21 mouse cellular contexts compared by ENCODE assay signal in genomic region chr11:80170351-80170750, GRCm38 (mm10). TPM values are rescaled to one million over a fixed set of nuclear protein-coding genes. Genes with fewer than 3 reads are reported as not detected.
DNase-seq lines count a peak whose midpoint lies in the region; ATAC-seq and TF ChIP-seq lines count a peak whose summit lies in the region.
"Had no signal": no experiment of that assay in that cellular context is flagged by ENCODE, and none has a peak within 500 bp of the region (broad histone marks: within the 10 kb centered on the region; RNA-seq: fewer than 3 reads in every experiment).

No protein-coding gene starts in this region.

- no peaks in the 10 kb centered on the region for H3K9me3 ChIP-seq in heart, postnatal 0 days (replicated peaks; ENCODE audit: control insufficient read depth, low read length)
- H3K9me3 ChIP-seq in liver, postnatal 0 days (ENCODE audit: low read length), result no peaks in the 10 kb centered on the region
- no peaks in the 10 kb centered on the region for H3K9me3 ChIP-seq in midbrain, embryonic 13.5 days
- H3K9me3 ChIP-seq: embryonic facial prominence, embryonic 10.5 days; forebrain, embryonic 10.5 days; heart, embryonic 13.5 days; hindbrain, embryonic 10.5 days had no signal

- TF ChIP-seq EP300 in heart, postnatal 0 days (IDR thresholded peaks at IDR 0.05; ENCODE audit: low read depth), result no peak
- TF ChIP-seq EP300 in liver, postnatal 0 days (IDR thresholded peaks at IDR 0.05; ENCODE audit: low read depth), result no peak

- TF ChIP-seq POLR2A in bone marrow macrophage, adult 2 months (IDR thresholded peaks at IDR 0.05; ENCODE audit: borderline replicate concordance, low read depth, low read length), result no peak
- no peak for TF ChIP-seq POLR2A in thymus, adult 2 months (IDR thresholded peaks at IDR 0.05; ENCODE audit: control insufficient read depth, extremely low read depth, insufficient read depth, low read length, poor library complexity)

- H3K4me3 ChIP-seq in heart, postnatal 0 days (ENCODE audit: low read depth, low read length), result no peak overlapping the region
- no peak overlapping the region for H3K4me3 ChIP-seq in liver, postnatal 0 days (ENCODE audit: low read depth, low read length)
- H3K4me3 ChIP-seq in bone marrow macrophage, adult 2 months (ENCODE audit: insufficient read depth, low read length), result no peak overlapping the region
- H3K4me3 ChIP-seq in midbrain, embryonic 13.5 days (replicated peaks), result no peak overlapping the region
- H3K4me3 ChIP-seq in thymus, adult 2 months (ENCODE audit: control insufficient read depth, insufficient read depth, low read length), result no peak overlapping the region
- H3K4me3 ChIP-seq: embryonic facial prominence, embryonic 10.5 days; erythroblast, embryonic 14.5 days; forebrain, embryonic 10.5 days; heart, embryonic 13.5 days; hindbrain, embryonic 10.5 days had no signal

- H3K27ac ChIP-seq in heart, postnatal 0 days (ENCODE audit: low read depth), result no peak overlapping the region
- H3K27ac ChIP-seq in liver, postnatal 0 days (ENCODE audit: low read depth), result 0 out of 2 replicates have a peak overlapping the region, but pooled peaks have one; percentile 30
- H3K27ac ChIP-seq in bone marrow macrophage, adult 2 months (ENCODE audit: insufficient read depth, low read depth, low read length), result peak overlapping the region; percentile 99
- no peak overlapping the region for H3K27ac ChIP-seq in midbrain, embryonic 13.5 days
- no peak overlapping the region for H3K27ac ChIP-seq in thymus, adult 2 months (ENCODE audit: control insufficient read depth, insufficient read depth, low read length)
- H3K27ac ChIP-seq: embryonic facial prominence, embryonic 10.5 days; forebrain, embryonic 10.5 days; heart, embryonic 13.5 days; hindbrain, embryonic 10.5 days; hindbrain, embryonic 14.5 days had no signal

- WGBS in heart, postnatal 0 days, result 43% methylated on average over 5 of the region's 5 CpGs
- 52% methylated on average over 5 of the region's 5 CpGs for WGBS in liver, postnatal 0 days (ENCODE audit: insufficient replicate concordance)
- 77% methylated on average over 5 of the region's 5 CpGs for WGBS in midbrain, embryonic 13.5 days
- WGBS in thymus, adult 2 months, result 81% methylated on average over 5 of the region's 5 CpGs

- no peaks in the 10 kb centered on the region for H3K4me1 ChIP-seq in heart, postnatal 0 days (ENCODE audit: control insufficient read depth, insufficient read depth)
- H3K4me1 ChIP-seq in liver, postnatal 0 days (ENCODE audit: insufficient read depth), result peaks cover 21% of the 10 kb centered on the region
- peaks cover 74% of the 10 kb centered on the region for H3K4me1 ChIP-seq in bone marrow macrophage, adult 2 months (ENCODE audit: control insufficient read depth, insufficient read depth, low read length)
- no peaks in the 10 kb centered on the region for H3K4me1 ChIP-seq in midbrain, embryonic 13.5 days (replicated peaks)
- no peaks in the 10 kb centered on the region for H3K4me1 ChIP-seq in thymus, adult 2 months (replicated peaks; ENCODE audit: control insufficient read depth, insufficient read depth, low read length)
- H3K4me1 ChIP-seq: forebrain, embryonic 10.5 days; heart, embryonic 13.5 days; hindbrain, embryonic 10.5 days had no signal

- no peaks in the 10 kb centered on the region for H3K36me3 ChIP-seq in heart, postnatal 0 days (replicated peaks; ENCODE audit: control insufficient read depth, insufficient read depth, low read length)
- peaks cover 10% of the 10 kb centered on the region for H3K36me3 ChIP-seq in liver, postnatal 0 days (replicated peaks; ENCODE audit: insufficient read depth, low read length)
- no peaks in the 10 kb centered on the region for H3K36me3 ChIP-seq in midbrain, embryonic 13.5 days
- H3K36me3 ChIP-seq in thymus, adult 2 months (ENCODE audit: control insufficient read depth, insufficient read depth, low read length), result no peaks in the 10 kb centered on the region
- H3K36me3 ChIP-seq: embryonic facial prominence, embryonic 10.5 days; forebrain, embryonic 10.5 days; G1E; heart, embryonic 13.5 days; hindbrain, embryonic 10.5 days had no signal

- TF ChIP-seq CTCF in heart, postnatal 0 days (IDR thresholded peaks at IDR 0.05; ENCODE audit: low read depth), result no peak
- no peak for TF ChIP-seq CTCF in liver, postnatal 0 days (IDR thresholded peaks at IDR 0.05; ENCODE audit: low read depth)
- TF ChIP-seq CTCF in bone marrow macrophage, adult 2 months (IDR thresholded peaks at IDR 0.05; ENCODE audit: low read depth, low read length), result no peak
- TF ChIP-seq CTCF in thymus, adult 2 months (IDR thresholded peaks at IDR 0.05; ENCODE audit: borderline replicate concordance, control insufficient read depth, extremely low read depth, insufficient read depth, low read length, poor library complexity), result no peak

- no peak overlapping the region for H3K4me2 ChIP-seq in heart, postnatal 0 days (ENCODE audit: low read depth, low read length)
- H3K4me2 ChIP-seq in liver, postnatal 0 days (ENCODE audit: low read depth, low read length), result no peak overlapping the region
- no peak overlapping the region for H3K4me2 ChIP-seq in midbrain, embryonic 13.5 days (replicated peaks)
- H3K4me2 ChIP-seq: heart, embryonic 13.5 days; hindbrain, embryonic 14.5 days had no signal

- no peak overlapping the region for H3K9ac ChIP-seq in heart, postnatal 0 days (replicated peaks; ENCODE audit: low read depth, low read length)
- H3K9ac ChIP-seq in liver, postnatal 0 days (replicated peaks), result no peak overlapping the region
- H3K9ac ChIP-seq in midbrain, embryonic 13.5 days (replicated peaks), result no peak overlapping the region
- H3K9ac ChIP-seq: heart, embryonic 13.5 days; hindbrain, embryonic 14.5 days had no signal

- peak; percentile 44; the same call in 1 of the 2 replicates for ATAC-seq in heart, postnatal 0 days (ENCODE audit: insufficient read depth, low read depth)
- ATAC-seq in liver, postnatal 0 days, result no peak
- ATAC-seq in erythroblast, adult 5-6 weeks (replicated peaks; ENCODE audit: low FRiP score, poor library complexity, severe bottlenecking), result 0 out of 2 replicates have a peak, but pooled peaks have one; percentile 22
- ATAC-seq in midbrain, embryonic 13.5 days, result no peak
- ATAC-seq: forebrain, embryonic 14.5 days had no signal

- no peaks in the 10 kb centered on the region for H3K27me3 ChIP-seq in heart, postnatal 0 days (ENCODE audit: control insufficient read depth, insufficient read depth, low read length)
- H3K27me3 ChIP-seq in liver, postnatal 0 days (ENCODE audit: insufficient read depth, low read length), result no peaks in the 10 kb centered on the region
- H3K27me3 ChIP-seq in midbrain, embryonic 13.5 days, result no peaks in the 10 kb centered on the region
- H3K27me3 ChIP-seq in thymus, adult 2 months (ENCODE audit: control insufficient read depth, insufficient read depth, low read length), result no peaks in the 10 kb centered on the region
- H3K27me3 ChIP-seq: heart, embryonic 13.5 days had no signal

- intact Hi-C loops in heart, postnatal 10 days (cut with DNase I), result no loop called here

- DNase-seq in heart, postnatal 0 days (ENCODE audit: low spot score), result no peak
- no peak for DNase-seq in heart, postnatal 10 days
- DNase-seq in liver, postnatal 0 days, result no peak
- no peak for DNase-seq in liver
- DNase-seq in thymus, adult 2 months, result no peak
- DNase-seq: adrenal gland, postnatal 10 days; cerebellum, adult 18-20 months; cerebellum, adult 9-11 months; gastrocnemius, postnatal 10 days; heart, postnatal 14 days had no signal

RNA-seq across cellular contexts. Expression of gene Rnf135, which starts 13.3 kb away (rescaled TPM):
- total RNA-seq in heart, postnatal 0 days (2014; rRNA removed; ENCODE audit: low replicate concordance), result 6.2 and 10.2 TPM in 2 replicates
- polyA plus RNA-seq in heart, postnatal 0 days (2015; fragmentation: Nextera tagmentation; extraction: Ambion mirVana), result 11.7 and 12.9 TPM in 2 replicates
- total RNA-seq in heart, postnatal 10 days (2021), result 10 to 100 TPM in 1 of 2 experiments, 1 to 10 TPM in 1; 7.7 to 10.4 TPM
- 6.8 and 7.7 TPM in 2 replicates for polyA plus RNA-seq in liver, postnatal 0 days (2015; fragmentation: Nextera tagmentation; extraction: Ambion mirVana)
- polyA plus RNA-seq in bone marrow macrophage, adult 2 months (2012; ENCODE audit: insufficient read depth, insufficient read length, missing spikeins), result 17.9 and 19.4 TPM in 2 replicates
- not detected in 2 replicates for total RNA-seq in erythroblast, adult 5-6 weeks (2015; ENCODE audit: low replicate concordance)
- 0.42 and 0.60 TPM in 2 replicates for total RNA-seq in erythroblast, adult 5-6 weeks (2017; ENCODE audit: low replicate concordance)
- 2.6 and 3.1 TPM in 2 replicates for polyA plus RNA-seq in midbrain, embryonic 13.5 days (2015; fragmentation: Nextera tagmentation; extraction: Ambion mirVana)
- polyA plus RNA-seq in thymus, adult 2 months (2012; rRNA removed), result 4.3 and 4.9 TPM in 2 replicates

RNA-seq across cellular contexts. Expression of gene Adap2, which starts 16.4 kb away (rescaled TPM):
- total RNA-seq in heart, postnatal 0 days (2014; rRNA removed; ENCODE audit: low replicate concordance), result 17.0 and 20.0 TPM in 2 replicates
- 2.1 and 3.0 TPM in 2 replicates for polyA plus RNA-seq in heart, postnatal 0 days (2015; fragmentation: Nextera tagmentation; extraction: Ambion mirVana)
- total RNA-seq in heart, postnatal 10 days (2021), result 10 to 100 TPM in 1 of 2 experiments, 1 to 10 TPM in 1; 8.8 to 18.4 TPM
- 10.8 and 12.1 TPM in 2 replicates for polyA plus RNA-seq in liver, postnatal 0 days (2015; fragmentation: Nextera tagmentation; extraction: Ambion mirVana)
- 167 and 174 TPM in 2 replicates for polyA plus RNA-seq in bone marrow macrophage, adult 2 months (2012; ENCODE audit: insufficient read depth, insufficient read length, missing spikeins)
- 1.7 and 5.0 TPM in 2 replicates for total RNA-seq in erythroblast, adult 5-6 weeks (2015; ENCODE audit: low replicate concordance)
- 1.0 and 2.5 TPM in 2 replicates for total RNA-seq in erythroblast, adult 5-6 weeks (2017; ENCODE audit: low replicate concordance)
- polyA plus RNA-seq in midbrain, embryonic 13.5 days (2015; fragmentation: Nextera tagmentation; extraction: Ambion mirVana), result 2.5 and 2.7 TPM in 2 replicates
- 4.5 and 5.1 TPM in 2 replicates for polyA plus RNA-seq in thymus, adult 2 months (2012; rRNA removed)
- total RNA-seq: G1E had no signal
- polyA plus RNA-seq: erythroblast, embryonic 14.5 days; G1E had no signal

RNA-seq across cellular contexts. Expression of gene Tefm, which starts 28.4 kb away (rescaled TPM):
- 32.4 and 40.3 TPM in 2 replicates for total RNA-seq in heart, postnatal 0 days (2014; rRNA removed; ENCODE audit: low replicate concordance)
- 37.6 and 39.9 TPM in 2 replicates for polyA plus RNA-seq in heart, postnatal 0 days (2015; fragmentation: Nextera tagmentation; extraction: Ambion mirVana)
- 10 to 100 TPM; 22.6 to 23.7 TPM for total RNA-seq in heart, postnatal 10 days (2021)
- polyA plus RNA-seq in liver, postnatal 0 days (2015; fragmentation: Nextera tagmentation; extraction: Ambion mirVana), result 17.1 and 18.0 TPM in 2 replicates
- 7.7 and 12.4 TPM in 2 replicates for polyA plus RNA-seq in bone marrow macrophage, adult 2 months (2012; ENCODE audit: insufficient read depth, insufficient read length, missing spikeins)
- total RNA-seq in erythroblast, adult 5-6 weeks (2015; ENCODE audit: low replicate concordance), result 4.0 and 6.3 TPM in 2 replicates
- total RNA-seq in erythroblast, adult 5-6 weeks (2017; ENCODE audit: low replicate concordance), result 0.77 and 1.3 TPM in 2 replicates
- 28.3 and 31.2 TPM in 2 replicates for polyA plus RNA-seq in midbrain, embryonic 13.5 days (2015; fragmentation: Nextera tagmentation; extraction: Ambion mirVana)
- 5.1 and 6.8 TPM in 2 replicates for polyA plus RNA-seq in thymus, adult 2 months (2012; rRNA removed)
- polyA plus RNA-seq: erythroblast, embryonic 14.5 days had no signal

RNA-seq across cellular contexts. Expression of gene Rhot1, which starts 38.5 kb away (rescaled TPM):
- total RNA-seq in heart, postnatal 0 days (2014; rRNA removed; ENCODE audit: low replicate concordance), result 77.3 and 89.3 TPM in 2 replicates
- polyA plus RNA-seq in heart, postnatal 0 days (2015; fragmentation: Nextera tagmentation; extraction: Ambion mirVana), result 48.8 and 53.8 TPM in 2 replicates
- total RNA-seq in heart, postnatal 10 days (2021), result 10 to 100 TPM; 67.4 to 72.5 TPM
- 22.7 and 24.6 TPM in 2 replicates for polyA plus RNA-seq in liver, postnatal 0 days (2015; fragmentation: Nextera tagmentation; extraction: Ambion mirVana)
- polyA plus RNA-seq in bone marrow macrophage, adult 2 months (2012; ENCODE audit: insufficient read depth, insufficient read length, missing spikeins), result 34.5 and 38.1 TPM in 2 replicates
- 10.2 and 11.9 TPM in 2 replicates for total RNA-seq in erythroblast, adult 5-6 weeks (2015; ENCODE audit: low replicate concordance)
- 9.8 and 10.3 TPM in 2 replicates for total RNA-seq in erythroblast, adult 5-6 weeks (2017; ENCODE audit: low replicate concordance)
- polyA plus RNA-seq in midbrain, embryonic 13.5 days (2015; fragmentation: Nextera tagmentation; extraction: Ambion mirVana), result 69.7 and 70.5 TPM in 2 replicates
- polyA plus RNA-seq in thymus, adult 2 months (2012; rRNA removed), result 11.7 and 13.7 TPM in 2 replicates

Comparison
In these comparisons a context has a peak if more than half of its experiments do, and no peak if none do; other contexts are left out.
1. ATAC-seq: peak in heart, postnatal 0 days (single experiment) and erythroblast, adult 5-6 weeks (single experiment); none in liver, postnatal 0 days (single experiment) and midbrain, embryonic 13.5 days (single experiment).
2. H3K27ac ChIP-seq: peak in liver, postnatal 0 days (single experiment) and bone marrow macrophage, adult 2 months (single experiment); none in heart, postnatal 0 days (single experiment), midbrain, embryonic 13.5 days (single experiment) and thymus, adult 2 months (single experiment).
3. RNA of gene Adap2, which starts 16.4 kb away (polyA plus RNA-seq): 167 to 174 TPM in bone marrow macrophage, adult 2 months; 10.8 to 12.1 TPM in liver, postnatal 0 days, 4.5 to 5.1 TPM in thymus, adult 2 months, 2.1 to 3.0 TPM in heart, postnatal 0 days and 2.5 to 2.7 TPM in midbrain, embryonic 13.5 days; every median in the first group is over 10 times any median in the second.